Mouse (Mus musculus) duodenum, adult 2 months (tissue): Measurements from ENCODE around the gene Ifi204. TPM values are rescaled to one million over a fixed set of nuclear protein-coding genes. Genes with fewer than 3 reads are reported as not detected.

ENCODE experiments used
- polyA plus RNA-seq: library from polyadenylated mRNA; depleted of rRNA; stranded (reverse); fragments of >200 nt; gene quantifications from 2 replicates; pipeline ENCODE4 v1.2.3, GENCODE M21; 2012; ENCODE audit warnings: low replicate concordance; rRNA removed

The Ifi204 gene
- 0.05 TPM in 1 of 2 replicates, not detected in the other for polyA plus RNA-seq

GRCm38 (mm10) chr1:173766848-173767617 is at the start of gene Ifi204:
Gene Ifi204 (minus strand): TSS chr1:173766943.

GRCm38 (mm10) chr1:173741656-173742055 is 25.1 kb downstream of the Ifi204 start, which contains the start of gene Ifi207:
Gene Ifi207 (minus strand): TSS chr1:173741747.

Other genes with a start within 250 kb of the Ifi204 start
- gene Ifi214, start 231.0 kb downstream of the Ifi204 start, polyA plus RNA-seq: not detected in 2 replicates
- 0.07 and 0.20 TPM in 2 replicates for gene Ifi213, start 167.7 kb downstream of the Ifi204 start, polyA plus RNA-seq
- gene Ifi209, start 136.0 kb downstream of the Ifi204 start, polyA plus RNA-seq: 0.02 TPM in 1 of 2 replicates, not detected in the other
- 0.27 TPM in 1 of 2 replicates, not detected in the other for gene Ifi208, start 93.3 kb downstream of the Ifi204 start, polyA plus RNA-seq
- 0.41 and 0.53 TPM in 2 replicates for gene Ifi207, start 25.2 kb downstream of the Ifi204 start, polyA plus RNA-seq
- gene Ifi211, start 146.1 kb upstream of the Ifi204 start, polyA plus RNA-seq: not detected in 2 replicates
- 0.24 and 0.25 TPM in 2 replicates for gene Mndal, start 175.5 kb upstream of the Ifi204 start, polyA plus RNA-seq
- 0.63 and 0.75 TPM in 2 replicates for gene Ifi203, start 175.7 kb upstream of the Ifi204 start, polyA plus RNA-seq
- gene Ifi202b, start 215.8 kb upstream of the Ifi204 start, polyA plus RNA-seq: not detected in 2 replicates